Mouse (Mus musculus) neural tube, embryonic 11.5 days (tissue): ENCODE results near the gene Arhgap29. TPM values are rescaled to one million over a fixed set of nuclear protein-coding genes. Genes with fewer than 3 reads are reported as not detected.

ENCODE experiments used
- ATAC-seq: fragments of 200-750 bp; cut with Nextera tagmentation; 2 replicates; pipeline ENCODE4 v1.8.0; 2017; ENCODE audit warnings: moderate number of reproducible peaks, mild to moderate bottlenecking, moderate TSS enrichment, moderate library complexity; ENCODE audit not compliant: insufficient read depth, low FRiP score, low TSS enrichment
- DNase-seq: peaks from one replicate; pipeline ENCODE4 v3.0.0-alpha.2; 2015; ENCODE audit warnings: low spot score
- H3K27ac ChIP-seq: fragments of 300-500 bp; sonication (generic); 2 replicates; pipeline ENCODE4 v1.5.1; 2014; ENCODE audit warnings: low read depth, mild to moderate bottlenecking, low read length
- H3K27me3 ChIP-seq: fragments of 300-500 bp; sonication (generic); 2 replicates; pipeline ENCODE4 v1.6.1; 2014; ENCODE audit warnings: mild to moderate bottlenecking, low read length, mixed read lengths; ENCODE audit not compliant: control insufficient read depth, insufficient read depth
- H3K36me3 ChIP-seq: fragments of 300-500 bp; sonication (generic); 2 replicates; pipeline ENCODE4 v1.6.1; 2014; ENCODE audit warnings: mild to moderate bottlenecking, low read length, moderate library complexity, mixed read lengths; ENCODE audit not compliant: control insufficient read depth, insufficient read depth
- H3K4me1 ChIP-seq: fragments of 300-500 bp; sonication (generic); 2 replicates; pipeline ENCODE4 v1.6.1; 2014; ENCODE audit warnings: low read length, mixed read lengths; ENCODE audit not compliant: control insufficient read depth, insufficient read depth
- H3K4me2 ChIP-seq: fragments of 300-500 bp; sonication (generic); 2 replicates; pipeline ENCODE4 v1.6.1; 2014; ENCODE audit warnings: low read depth, mild to moderate bottlenecking, moderate library complexity
- H3K4me3 ChIP-seq: fragments of 300-500 bp; sonication (generic); 2 replicates; pipeline ENCODE4 v1.5.1; 2014; ENCODE audit warnings: low read depth, low read length
- H3K9ac ChIP-seq: fragments of 300-500 bp; sonication (generic); 2 replicates; pipeline ENCODE4 v1.6.1; 2014; ENCODE audit warnings: mild to moderate bottlenecking, low read length
- H3K9me3 ChIP-seq: fragments of 300-500 bp; sonication (generic); 2 replicates; pipeline ENCODE4 v1.6.1; 2016; ENCODE audit warnings: low read length; ENCODE audit not compliant: control insufficient read depth
- WGBS: fragments of 180-500 bp; shearing (Covaris S2); extraction: QIAGEN DNeasy Blood & Tissue Kit; methylation state at CpG from one replicate; pipeline ENCODE4 v1.1.7; 2014; 5-methylcytosine and 5-hydroxymethylcytosine counted together
- polyA plus RNA-seq: library from polyadenylated mRNA; unstranded; fragments of >200 nt; fragmentation: Nextera tagmentation; extraction: Ambion mirVana; gene quantifications from 2 replicates; pipeline ENCODE4 v1.2.1, GENCODE M21; 2014

The Arhgap29 gene
- polyA plus RNA-seq, 1 experiment from 2014 or later = 35.5 TPM

- Histone ChIP-seq H3K4me1 (0 out of 2 replicates have a peak, but pooled peaks cover 2% of the 10 kb centered on the region), H3K4me3 (no peak overlapping the region), H3K36me3 (no peaks in the 10 kb centered on the region), H3K27me3 (no peaks in the 10 kb centered on the region), H3K9ac (no peak overlapping the region), H3K27ac (no peak overlapping the region), H3K9me3 (no peaks in the 10 kb centered on the region), H3K4me2 (no peak overlapping the region)
- DNase-seq = no peak
- ATAC-seq = no peak
- WGBS = 86% methylated on average over 5 of the region's 5 CpGs
These were observed 81.9 kb downstream of the Arhgap29 start for GRCm38 (mm10) chr3:122034240-122034639.

- Histone ChIP-seq H3K36me3 (no peaks in the 10 kb centered on the region), H3K4me1 (0 out of 2 replicates have a peak, but pooled peaks cover 2% of the 10 kb centered on the region), H3K4me2 (no peak overlapping the region), H3K27ac (no peak overlapping the region), H3K9me3 (no peaks in the 10 kb centered on the region), H3K9ac (no peak overlapping the region), H3K27me3 (no peaks in the 10 kb centered on the region), H3K4me3 (no peak overlapping the region)
- ATAC-seq (0 out of 2 replicates have a peak, but pooled peaks have one; percentile 55), DNase-seq (peak; percentile 36)
- WGBS = 51% methylated on average over 3 of the region's 3 CpGs
These were observed 82.8 kb downstream of the Arhgap29 start for GRCm38 (mm10) chr3:122035092-122035491.

- H3K4me2 ChIP-seq = no peak overlapping the region
- H3K4me1 ChIP-seq = peaks cover 5% of the 10 kb centered on the region
- H3K9ac ChIP-seq = no peak overlapping the region
- no peak overlapping the region for H3K27ac ChIP-seq
- no peak overlapping the region for H3K4me3 ChIP-seq
- no peak for ATAC-seq
- H3K27me3 ChIP-seq = peaks cover 30% of the 10 kb centered on the region
- no peak for DNase-seq
- no peaks in the 10 kb centered on the region for H3K36me3 ChIP-seq
- no peaks in the 10 kb centered on the region for H3K9me3 ChIP-seq
- WGBS = 70% methylated on average over 6 of the region's 6 CpGs
These were observed 88.2 kb downstream of the Arhgap29 start for GRCm38 (mm10) chr3:122040522-122040921.

GRCm38 (mm10) chr3:122043102-122043501 lies 90.8 kb downstream of the Arhgap29 start:
- peaks cover 5% of the 10 kb centered on the region for H3K4me1 ChIP-seq
- H3K27me3 ChIP-seq = peaks cover 35% of the 10 kb centered on the region
- 32% methylated on average over 8 of the region's 8 CpGs for WGBS

GRCm38 (mm10) chr3:122043799-122044547 lies 91.6 kb downstream of the Arhgap29 start, which contains the start of gene Abca4:
Abca4 (plus strand) TSS chr3:122044443.
- H3K4me1 ChIP-seq = peaks cover 12% of the 10 kb centered on the region
- peak within 1 kb of the TSS; percentile 35 for H3K4me2 ChIP-seq
- H3K27ac ChIP-seq = no peak within 1 kb of the TSS
- DNase-seq (peak; percentile 44), ATAC-seq (no peak)
- peaks cover 35% of the 10 kb centered on the region for H3K27me3 ChIP-seq
- H3K9ac ChIP-seq = peak within 1 kb of the TSS; percentile 45
- no peaks in the 10 kb centered on the region for H3K9me3 ChIP-seq
- H3K4me3 ChIP-seq = peak within 1 kb of the TSS; percentile 16
- WGBS = 3% methylated on average over 26 of the region's 26 CpGs
- H3K36me3 ChIP-seq = no peaks in the 10 kb centered on the region

More at GRCm38 (mm10) chr3:122043102-122043501, 90.8 kb downstream of the Arhgap29 start:
- Histone ChIP-seq H3K9ac (no peak overlapping the region), H3K36me3 (no peaks in the 10 kb centered on the region), H3K4me3 (no peak overlapping the region), H3K27ac (no peak overlapping the region), H3K4me2 (no peak overlapping the region), H3K9me3 (no peaks in the 10 kb centered on the region)
- DNase-seq (no peak), ATAC-seq (no peak)

- Histone ChIP-seq H3K4me1 (peaks cover 13% of the 10 kb centered on the region), H3K36me3 (no peaks in the 10 kb centered on the region), H3K4me2 (no peak overlapping the region), H3K4me3 (no peak overlapping the region), H3K27ac (no peak overlapping the region), H3K9me3 (no peaks in the 10 kb centered on the region), H3K27me3 (peaks cover 35% of the 10 kb centered on the region), H3K9ac (no peak overlapping the region)
- peak; percentile 58 for DNase-seq
- WGBS = 7% methylated on average over 10 of the region's 10 CpGs
- ATAC-seq = peak; percentile 62
These were observed 93.9 kb downstream of the Arhgap29 start for GRCm38 (mm10) chr3:122046187-122046620.

GRCm38 (mm10) chr3:122047402-122047801 lies 95.1 kb downstream of the Arhgap29 start:
- Histone ChIP-seq H3K9ac (no peak overlapping the region), H3K27ac (no peak overlapping the region), H3K36me3 (no peaks in the 10 kb centered on the region), H3K4me3 (no peak overlapping the region), H3K9me3 (no peaks in the 10 kb centered on the region), H3K4me1 (peaks cover 13% of the 10 kb centered on the region), H3K4me2 (no peak overlapping the region), H3K27me3 (peaks cover 33% of the 10 kb centered on the region)
- WGBS = 35% methylated on average over 7 of the region's 7 CpGs
- ATAC-seq = no peak
- DNase-seq = no peak

- Histone ChIP-seq H3K27ac (peak overlapping the region; percentile 42; the same call in 1 of the 2 replicates), H3K27me3 (peaks cover 25% of the 10 kb centered on the region), H3K4me3 (no peak overlapping the region), H3K4me1 (peaks cover 13% of the 10 kb centered on the region), H3K4me2 (no peak overlapping the region), H3K9ac (no peak overlapping the region), H3K9me3 (no peaks in the 10 kb centered on the region), H3K36me3 (no peaks in the 10 kb centered on the region)
- DNase-seq = peak; percentile 56
- ATAC-seq = no peak
- 23% methylated on average over 17 of the region's 17 CpGs for WGBS
These were observed 95.8 kb downstream of the Arhgap29 start for GRCm38 (mm10) chr3:122047921-122048861.
